Mouse (Mus musculus) kidney, postnatal 25 days (tissue): Measurements from ENCODE around the gene Gch1.

Experiments
- DNase-seq, 2 experiments: peaks; one replicate each; pipeline ENCODE4 v3.0.0; 2021; ENCODE audit warnings: mixed read lengths in 2 of 2

The Gch1 gene

GRCm38 (mm10) chr14:47205270-47205972, 16.2 kb upstream of the Gch1 start:
- DNase-seq: peak in 1 of 2 experiments; percentile 15

- DNase-seq: no peak
These were observed 8.1 kb upstream of the Gch1 start for GRCm38 (mm10) chr14:47197340-47197739.

GRCm38 (mm10) chr14:47196711-47197110, 7.5 kb upstream of the Gch1 start:
- no peak for DNase-seq

- DNase-seq: no peak
These were observed 4.9 kb upstream of the Gch1 start for GRCm38 (mm10) chr14:47194096-47194495.

- DNase-seq: no peak
These were observed 4.3 kb upstream of the Gch1 start for GRCm38 (mm10) chr14:47193506-47193905.

- no peak for DNase-seq
These were observed 2.6 kb upstream of the Gch1 start for GRCm38 (mm10) chr14:47191861-47192260.

DNA sequence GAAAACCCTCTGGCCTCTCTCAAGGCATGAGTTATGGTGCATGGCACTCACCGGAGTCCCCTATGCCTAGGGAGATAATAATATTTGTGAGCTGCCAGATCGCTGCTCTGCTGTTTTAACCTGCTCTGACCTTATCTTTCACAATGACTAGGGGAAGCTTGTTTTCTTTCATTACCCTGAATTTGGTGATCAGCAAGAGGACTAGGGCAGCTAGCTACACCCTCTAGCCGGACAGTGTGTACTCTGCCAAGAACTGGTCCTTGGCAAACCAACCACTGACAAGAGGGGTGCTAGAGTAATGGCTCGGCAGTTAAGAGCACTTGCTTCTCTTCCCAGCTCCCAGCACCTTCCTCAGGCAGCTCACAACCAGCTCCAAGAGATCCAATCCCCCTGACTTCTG, 1.4 kb upstream of the Gch1 start:
- DNase-seq: no peak

- peak in 1 of 2 experiments; percentile 46 for DNase-seq
These were observed 382 bp upstream of the Gch1 start for GRCm38 (mm10) chr14:47189635-47189955.

GRCm38 (mm10) chr14:47188475-47188847, 752 bp downstream of the Gch1 start:
- no peak for DNase-seq

- DNase-seq: peak in 1 of 2 experiments; percentile 28
These were observed 1.4 kb downstream of the Gch1 start for GRCm38 (mm10) chr14:47187666-47188360.

- no peak for DNase-seq
These were observed 2.0 kb downstream of the Gch1 start for GRCm38 (mm10) chr14:47187261-47187660.

GRCm38 (mm10) chr14:47186561-47186960, 2.7 kb downstream of the Gch1 start:
- no peak for DNase-seq

DNA sequence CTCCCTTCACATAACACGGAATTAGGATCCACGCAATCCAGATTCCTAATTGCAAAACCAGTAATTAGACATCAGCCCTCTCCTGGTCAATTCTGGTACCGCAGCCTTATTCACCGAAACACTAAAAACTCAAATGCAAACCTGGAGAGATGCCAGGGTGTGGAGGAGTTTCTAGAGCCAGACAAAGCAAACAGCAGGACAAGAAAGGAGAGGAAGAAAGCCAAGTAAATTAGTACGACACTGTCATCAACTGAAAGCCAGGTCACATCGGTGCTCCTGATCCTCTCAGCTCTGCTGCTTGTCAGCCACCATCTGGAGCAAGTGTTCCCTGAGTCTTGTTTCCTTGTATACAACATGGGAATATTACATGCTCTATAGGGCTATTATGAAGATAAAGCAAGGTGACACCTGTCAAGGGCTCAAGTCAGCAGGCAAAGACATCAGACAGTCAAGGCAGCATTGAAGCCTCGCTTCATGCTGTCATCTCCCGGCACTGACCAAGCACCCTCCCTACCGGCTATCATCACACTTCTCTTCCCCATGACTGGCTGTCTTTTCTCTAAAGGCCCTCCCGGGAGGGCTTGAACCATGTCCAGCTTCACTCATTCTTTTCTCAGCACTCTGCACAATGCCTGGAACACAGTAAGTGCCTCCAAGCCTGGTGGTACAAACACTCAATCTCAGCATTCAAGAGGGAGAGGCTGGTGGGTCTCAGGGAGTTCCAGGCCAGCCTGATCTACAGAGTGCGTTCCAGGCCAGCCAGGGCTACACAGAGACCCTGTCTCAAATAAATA, 7.5 kb downstream of the Gch1 start:
- DNase-seq: peak; percentile 43 to 80

DNA sequence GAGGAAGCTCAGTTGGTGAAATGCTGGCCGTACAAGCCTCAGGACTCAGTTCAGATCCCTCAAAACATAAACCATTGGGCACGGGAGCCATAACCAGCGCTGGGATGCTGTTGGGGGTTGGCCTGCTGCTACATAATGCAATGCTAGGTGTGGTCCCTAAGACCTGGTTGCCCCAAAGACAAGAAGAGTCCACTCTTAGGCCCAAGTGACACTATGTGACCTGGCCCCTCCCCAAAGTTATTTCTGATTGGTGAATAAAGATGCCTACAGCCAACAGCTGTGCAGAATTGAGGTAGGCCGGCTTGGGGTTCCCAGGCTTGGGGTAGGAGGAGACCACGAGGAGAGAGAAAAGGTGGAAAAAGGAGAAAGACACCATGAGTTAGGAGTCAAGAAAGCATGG, 10.4 kb downstream of the Gch1 start:
- no peak for DNase-seq

GRCm38 (mm10) chr14:47177846-47178414, 11.3 kb downstream of the Gch1 start:
- DNase-seq: peak; percentile 16 to 53

- no peak for DNase-seq
These were observed 13.0 kb downstream of the Gch1 start for GRCm38 (mm10) chr14:47176226-47176625.

DNA sequence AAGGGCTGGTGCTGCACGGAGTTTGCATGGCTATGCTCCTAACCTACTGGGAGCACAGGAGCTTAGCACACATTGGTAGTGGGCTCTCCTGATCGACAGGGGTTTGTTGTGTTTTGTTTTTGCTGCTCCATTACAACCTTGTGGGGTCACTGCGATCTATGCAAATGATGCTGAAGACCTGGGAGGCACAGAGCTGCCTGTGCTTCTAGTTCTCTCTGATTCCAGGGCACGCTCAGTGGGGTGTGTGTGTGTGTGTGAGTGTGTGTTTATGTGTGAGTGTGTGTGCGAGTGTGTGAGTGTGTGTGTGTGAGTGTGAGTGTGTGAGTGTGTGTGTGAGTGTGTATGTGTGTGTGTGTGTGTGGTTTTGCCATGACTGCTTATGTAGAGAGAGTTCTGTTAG, 14.1 kb downstream of the Gch1 start:
- no peak for DNase-seq

GRCm38 (mm10) chr14:47172073-47172472, 17.1 kb downstream of the Gch1 start:
- DNase-seq: no peak

DNA sequence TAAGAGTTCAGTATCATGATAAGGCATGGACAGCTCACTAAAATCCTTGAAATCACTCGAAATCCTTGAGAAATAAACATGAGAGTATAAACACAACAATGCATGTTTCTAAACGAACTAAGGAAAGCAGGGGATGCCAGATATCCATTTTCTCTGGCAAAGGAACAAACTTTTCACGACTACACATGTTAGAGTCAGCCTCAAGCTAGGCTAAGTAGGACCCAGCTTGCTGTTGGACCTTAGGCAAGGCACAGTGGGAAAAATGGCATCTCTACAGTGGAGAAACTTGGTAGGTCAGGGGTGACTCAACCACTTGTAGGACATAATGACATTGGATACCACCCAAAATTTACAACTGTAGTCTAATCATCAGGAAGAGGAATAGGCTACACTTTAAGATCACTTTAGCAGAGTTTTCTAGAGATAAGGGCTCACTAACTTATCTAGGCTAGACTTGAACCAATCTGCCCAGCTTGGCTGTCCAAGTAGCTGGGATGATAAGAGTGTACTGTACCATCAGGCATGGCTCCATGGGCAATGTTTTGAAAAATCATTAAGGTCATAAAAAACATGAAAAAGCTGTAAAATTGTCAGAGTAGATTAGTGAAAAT, 18.6 kb downstream of the Gch1 start:
- DNase-seq: no peak

DNA sequence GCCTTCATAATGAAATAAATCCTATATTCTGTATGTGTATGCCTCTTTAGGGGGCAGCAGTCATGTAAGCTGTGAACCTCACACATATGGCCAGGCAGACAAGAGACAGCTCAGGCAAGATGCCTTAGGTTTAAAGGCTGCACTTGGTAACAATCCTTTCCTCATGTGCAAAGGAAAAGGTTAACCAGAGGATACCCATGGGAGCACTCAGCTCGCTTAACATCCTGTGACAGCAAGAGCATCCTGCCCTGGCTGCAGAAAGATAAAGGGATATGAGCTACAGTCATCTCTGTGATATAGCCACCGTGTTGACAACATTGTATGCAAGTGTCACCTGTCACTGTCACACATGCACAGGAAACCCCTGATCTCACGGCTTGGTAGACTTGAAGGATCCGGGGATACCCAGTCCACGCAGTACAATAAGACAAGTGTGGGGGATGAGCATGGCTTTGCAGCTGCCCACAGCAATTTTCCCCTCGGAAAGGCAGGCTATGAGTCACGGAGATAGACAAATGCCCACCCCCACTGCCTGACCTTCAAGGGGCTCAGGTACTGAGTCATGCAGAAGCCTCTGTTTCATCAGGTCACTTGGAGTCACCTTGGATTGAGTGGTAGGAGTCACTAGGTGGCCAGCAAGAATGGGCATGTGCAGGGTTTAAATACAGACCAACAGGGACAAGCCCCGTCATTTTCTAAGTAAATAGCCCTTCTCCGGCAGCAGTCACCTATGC, 19.4 kb downstream of the Gch1 start:
- no peak for DNase-seq

GRCm38 (mm10) chr14:47165741-47166140, 23.5 kb downstream of the Gch1 start:
- no peak for DNase-seq

GRCm38 (mm10) chr14:47165117-47165516, 24.1 kb downstream of the Gch1 start:
- DNase-seq: no peak
